Mouse (Mus musculus) cortical plate, adult 2 months (tissue): ENCODE measurements around the gene Cdca4.

ENCODE experiments used
- CTCF ChIP-seq: fragments of 200-500 bp; IDR thresholded peaks from 2 replicates; pipeline ENCODE4 v1.5.1; 2011; ENCODE audit warnings: mild to moderate bottlenecking, control low read depth, low read length; ENCODE audit not compliant: insufficient read depth; ENCODE audit errors: extremely low read depth
- POLR2A ChIP-seq: fragments of 200-500 bp; IDR thresholded peaks from 2 replicates; pipeline ENCODE4 v1.6.1; 2011; ENCODE audit warnings: mild to moderate bottlenecking, low read length, control low read depth; ENCODE audit not compliant: insufficient read depth; ENCODE audit errors: extremely low read depth

DNA sequence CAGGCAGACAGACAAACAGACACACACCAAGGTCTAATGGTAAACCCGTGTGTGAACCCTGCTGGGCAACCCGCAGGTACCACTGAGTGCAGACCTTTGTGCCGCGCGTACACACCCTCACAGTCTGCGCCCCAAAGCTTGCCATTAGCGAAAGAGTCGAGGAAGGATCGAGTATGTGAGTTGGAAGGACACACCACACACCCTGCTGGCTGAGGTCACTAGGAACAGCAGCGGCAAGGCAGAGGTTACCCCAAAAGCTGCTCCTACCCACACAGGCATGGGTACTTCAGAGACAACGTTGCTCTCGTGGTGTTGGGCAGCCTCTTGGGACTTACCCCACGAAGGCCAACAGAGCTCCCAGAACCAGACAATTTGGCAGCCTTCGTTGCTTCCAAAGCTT is 56.9 kb downstream of the Cdca4 start:
- no peak for TF ChIP-seq CTCF
- TF ChIP-seq POLR2A, result no peak
